Mouse (Mus musculus): ENCODE measurements at regions not wholly inside any gene's neighbourhood (a gene's known extent, or its start where the extent isn't known, plus 50 kb on each side); places are given as distances from the start of the nearest gene placed in this dataset.
A peak's percentile ranks its signal among the peaks of the same experiment; 100 is the strongest.

GRCm38 (mm10) chr1:189079451-189080410, 72.1 kb upstream of the Kctd3 start:
- H3K4me3 ChIP-seq, result no peak overlapping the region
- no peak overlapping the region for H3K27ac ChIP-seq
- TF ChIP-seq CTCF (conservative IDR thresholded peaks at IDR 0.05), result peak; percentile 53
- DNase-seq (ENCODE audit: low spot score in 2 of 2), result no peak

- no peak for TF ChIP-seq CTCF (conservative IDR thresholded peaks at IDR 0.05)
- Histone ChIP-seq H3K4me3 (no peak overlapping the region), H3K27ac (no peak overlapping the region)
- DNase-seq (ENCODE audit: low spot score in 2 of 2), result no peak
These were observed 70.2 kb upstream of the Kctd3 start for GRCm38 (mm10) chr1:189077861-189078260.

GRCm38 (mm10) chr1:189076276-189076675, 68.6 kb upstream of the Kctd3 start:
- no peak overlapping the region for H3K4me3 ChIP-seq
- no peak for DNase-seq (ENCODE audit: low spot score in 2 of 2)
- H3K27ac ChIP-seq, result no peak overlapping the region
- TF ChIP-seq CTCF (conservative IDR thresholded peaks at IDR 0.05), result no peak

- TF ChIP-seq CTCF (conservative IDR thresholded peaks at IDR 0.05), result no peak
- H3K27ac ChIP-seq, result no peak overlapping the region
- no peak for DNase-seq (ENCODE audit: low spot score in 2 of 2)
- H3K4me3 ChIP-seq, result no peak overlapping the region
These were observed 68.0 kb upstream of the Kctd3 start for GRCm38 (mm10) chr1:189075671-189076070.

GRCm38 (mm10) chr1:189072516-189072915, 64.9 kb upstream of the Kctd3 start:
- Histone ChIP-seq H3K27ac (no peak overlapping the region), H3K4me3 (no peak overlapping the region)
- TF ChIP-seq CTCF (conservative IDR thresholded peaks at IDR 0.05), result no peak
- DNase-seq (ENCODE audit: low spot score in 2 of 2), result no peak

GRCm38 (mm10) chr1:189068204-189068603, 60.6 kb upstream of the Kctd3 start:
- DNase-seq (ENCODE audit: low spot score in 2 of 2), result no peak
- H3K4me3 ChIP-seq, result no peak overlapping the region
- no peak overlapping the region for H3K27ac ChIP-seq
- TF ChIP-seq CTCF (conservative IDR thresholded peaks at IDR 0.05), result no peak

GRCm38 (mm10) chr1:189067204-189067960, 59.7 kb upstream of the Kctd3 start:
- no peak for TF ChIP-seq CTCF (conservative IDR thresholded peaks at IDR 0.05)
- Histone ChIP-seq H3K27ac (peak overlapping the region; percentile 5; the same call in 1 of the 2 replicates), H3K4me3 (peak overlapping the region; percentile 19; the same call in 1 of the 2 replicates)
- DNase-seq (ENCODE audit: low spot score in 2 of 2), result no peak

- no peak for TF ChIP-seq CTCF (conservative IDR thresholded peaks at IDR 0.05)
- H3K4me3 ChIP-seq, result peak overlapping the region; percentile 19; the same call in 1 of the 2 replicates
- no peak for DNase-seq (ENCODE audit: low spot score in 2 of 2)
- peak overlapping the region; percentile 5; the same call in 1 of the 2 replicates for H3K27ac ChIP-seq
These were observed 59.0 kb upstream of the Kctd3 start for GRCm38 (mm10) chr1:189066446-189067151.

GRCm38 (mm10) chr1:189065152-189065910, 57.7 kb upstream of the Kctd3 start:
- no peak overlapping the region for H3K27ac ChIP-seq
- no peak for TF ChIP-seq CTCF (conservative IDR thresholded peaks at IDR 0.05)

GRCm38 (mm10) chr1:189064629-189065028, 57.0 kb upstream of the Kctd3 start:
- DNase-seq (ENCODE audit: low spot score in 2 of 2), result no peak
- TF ChIP-seq CTCF (conservative IDR thresholded peaks at IDR 0.05), result no peak
- H3K4me3 ChIP-seq, result no peak overlapping the region
- no peak overlapping the region for H3K27ac ChIP-seq

More at GRCm38 (mm10) chr1:189065152-189065910, 57.7 kb upstream of the Kctd3 start:
- H3K4me3 ChIP-seq, result no peak overlapping the region
- no peak for DNase-seq (ENCODE audit: low spot score in 2 of 2)

- H3K4me3 ChIP-seq, result no peak overlapping the region
- DNase-seq (ENCODE audit: low spot score in 2 of 2), result no peak
- TF ChIP-seq CTCF (conservative IDR thresholded peaks at IDR 0.05), result no peak
- no peak overlapping the region for H3K27ac ChIP-seq
These were observed 56.1 kb upstream of the Kctd3 start for GRCm38 (mm10) chr1:189063699-189064098.

GRCm38 (mm10) chr1:189063209-189063608, 55.6 kb upstream of the Kctd3 start:
- TF ChIP-seq CTCF (conservative IDR thresholded peaks at IDR 0.05), result no peak
- Histone ChIP-seq H3K4me3 (no peak overlapping the region), H3K27ac (no peak overlapping the region)
- DNase-seq (ENCODE audit: low spot score in 2 of 2), result no peak

All from layer of hippocampus, adult 2 months (tissue).